Mouse (Mus musculus) limb, embryonic 14.5 days (tissue): ENCODE data around the gene Axdnd1. TPM values are rescaled to one million over a fixed set of nuclear protein-coding genes. Genes with fewer than 3 reads are reported as not detected.

Source experiments
- ATAC-seq: fragments of 200-750 bp; cut with Nextera tagmentation; 2 replicates; pipeline ENCODE4 v1.8.0; 2017; ENCODE audit warnings: low read depth, moderate number of reproducible peaks, moderate TSS enrichment; ENCODE audit not compliant: low FRiP score
- DNase-seq: peaks from one replicate; pipeline ENCODE4 v3.0.0-alpha.2; 2015; ENCODE audit warnings: low spot score
- H3K27ac ChIP-seq: fragments of 300-500 bp; sonication (generic); replicated peaks from 2 replicates; pipeline ENCODE4 v1.5.1; 2014; ENCODE audit warnings: low read depth, mild to moderate bottlenecking, low read length, moderate library complexity, mixed read lengths
- H3K27me3 ChIP-seq: fragments of 300-500 bp; sonication (generic); 2 replicates; pipeline ENCODE4 v1.6.1; 2014; ENCODE audit warnings: low read length, mixed read lengths; ENCODE audit not compliant: control insufficient read depth, insufficient read depth
- H3K36me3 ChIP-seq: fragments of 300-500 bp; sonication (generic); 2 replicates; pipeline ENCODE4 v1.6.1; 2014; ENCODE audit warnings: mild to moderate bottlenecking, low read length, moderate library complexity, mixed read lengths; ENCODE audit not compliant: control insufficient read depth, insufficient read depth
- H3K4me1 ChIP-seq: fragments of 300-500 bp; sonication (generic); 2 replicates; pipeline ENCODE4 v1.6.1; 2014; ENCODE audit warnings: antibody characterized with exemption, low read length, mixed read lengths; ENCODE audit not compliant: control insufficient read depth, insufficient read depth
- H3K4me2 ChIP-seq: fragments of 300-500 bp; sonication (generic); replicated peaks from 2 replicates; pipeline ENCODE4 v1.6.1; 2014; ENCODE audit warnings: low read depth, mild to moderate bottlenecking, low read length, moderate library complexity; ENCODE audit not compliant: severe bottlenecking
- H3K4me3 ChIP-seq: fragments of 300-500 bp; sonication (generic); replicated peaks from 2 replicates; pipeline ENCODE4 v1.5.1; 2014; ENCODE audit warnings: low read length
- H3K9ac ChIP-seq: fragments of 300-500 bp; sonication (generic); 2 replicates; pipeline ENCODE4 v1.6.1; 2014; ENCODE audit warnings: mild to moderate bottlenecking, low read depth, low read length, moderate library complexity; ENCODE audit not compliant: severe bottlenecking
- H3K9me3 ChIP-seq: fragments of 300-500 bp; sonication (generic); 2 replicates; pipeline ENCODE4 v1.6.1; 2016; ENCODE audit warnings: low read length; ENCODE audit not compliant: control insufficient read depth
- POLR2A ChIP-seq: fragments of 200-500 bp; IDR thresholded peaks from 2 replicates; pipeline ENCODE4 v1.8.0; 2012; ENCODE audit warnings: inconsistent platforms, mild to moderate bottlenecking, moderate library complexity, borderline replicate concordance; ENCODE audit not compliant: insufficient read depth, insufficient read length; ENCODE audit errors: extremely low read depth
- WGBS: fragments of 180-500 bp; shearing (Covaris S2); extraction: QIAGEN DNeasy Blood & Tissue Kit; methylation state at CpG from one replicate; pipeline ENCODE4 v1.1.7; 2014; 5-methylcytosine and 5-hydroxymethylcytosine counted together
- polyA plus RNA-seq, 2 experiments: library from polyadenylated mRNA; depleted of rRNA in 1 of 2; stranded (reverse) in 1 of 2; unstranded in 1 of 2; fragments of >200 nt; fragmentation: Nextera tagmentation in 1 of 2; extraction: Ambion mirVana in 1 of 2; gene quantifications; 2 replicates each; pipeline versions ENCODE4 v1.2.1 to v1.2.3; 2012 to 2014

Axdnd1 gene
- polyA plus RNA-seq, 2 experiments, result 0.39 TPM; not detected in 1

DNA sequence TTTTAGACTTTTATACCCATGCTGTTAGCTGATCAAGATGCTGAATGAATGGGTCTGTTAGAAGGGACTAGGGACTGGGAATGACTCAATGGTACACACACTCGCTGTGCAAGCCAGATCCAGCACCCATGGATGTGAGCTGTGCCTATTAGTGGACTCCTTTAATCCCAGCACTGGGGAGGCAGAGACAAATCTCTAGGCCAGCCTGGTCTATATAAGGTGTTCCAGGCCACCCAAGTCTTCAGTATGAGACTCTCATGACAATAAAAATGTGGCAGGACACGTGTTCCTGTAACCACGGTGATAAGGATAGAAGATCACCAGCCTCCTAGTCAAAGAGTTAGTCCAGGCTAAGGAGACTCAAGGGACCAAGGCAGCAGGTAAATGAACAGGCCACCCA is 3.1 kb upstream of the Axdnd1 start:
- DNase-seq (no peak), ATAC-seq (no peak)
- Histone ChIP-seq H3K27me3 (no peaks in the 10 kb centered on the region), H3K4me1 (no peaks in the 10 kb centered on the region), H3K4me3 (no peak overlapping the region), H3K4me2 (no peak overlapping the region), H3K36me3 (peaks cover 6% of the 10 kb centered on the region; the same call in 1 of the 2 replicates), H3K9ac (no peak overlapping the region), H3K27ac (no peak overlapping the region), H3K9me3 (no peaks in the 10 kb centered on the region)
- no peak for TF ChIP-seq POLR2A
- 86% methylated on average over 3 of the region's 3 CpGs for WGBS

DNA sequence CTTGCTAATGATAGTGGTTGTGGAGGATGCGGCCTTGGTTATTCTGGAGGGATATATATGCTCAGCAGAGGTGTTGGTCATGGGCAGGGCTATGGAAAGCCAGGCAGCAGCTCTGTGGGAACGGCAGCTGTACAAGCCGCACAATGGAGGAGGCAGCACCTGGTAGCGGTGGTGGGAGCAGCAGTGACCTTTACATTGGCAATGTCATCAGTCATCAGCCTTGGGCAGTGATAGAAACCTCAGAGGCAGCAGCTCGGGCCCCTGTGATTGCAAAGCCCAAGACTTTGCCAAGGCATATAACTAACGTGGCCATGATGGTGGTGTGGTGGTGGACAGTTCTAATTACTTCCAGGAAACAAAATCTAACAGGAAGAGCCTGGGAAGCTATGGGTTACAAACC is 2.5 kb upstream of the Axdnd1 start:
- Histone ChIP-seq H3K9me3 (no peaks in the 10 kb centered on the region), H3K4me2 (no peak overlapping the region), H3K36me3 (0 out of 2 replicates have a peak, but pooled peaks cover under 1% of the 10 kb centered on the region), H3K4me1 (no peaks in the 10 kb centered on the region), H3K4me3 (no peak overlapping the region), H3K9ac (no peak overlapping the region), H3K27ac (no peak overlapping the region), H3K27me3 (no peaks in the 10 kb centered on the region)
- 85% methylated on average over 6 of the region's 6 CpGs for WGBS
- TF ChIP-seq POLR2A, result no peak
- DNase-seq (no peak), ATAC-seq (no peak)

DNA sequence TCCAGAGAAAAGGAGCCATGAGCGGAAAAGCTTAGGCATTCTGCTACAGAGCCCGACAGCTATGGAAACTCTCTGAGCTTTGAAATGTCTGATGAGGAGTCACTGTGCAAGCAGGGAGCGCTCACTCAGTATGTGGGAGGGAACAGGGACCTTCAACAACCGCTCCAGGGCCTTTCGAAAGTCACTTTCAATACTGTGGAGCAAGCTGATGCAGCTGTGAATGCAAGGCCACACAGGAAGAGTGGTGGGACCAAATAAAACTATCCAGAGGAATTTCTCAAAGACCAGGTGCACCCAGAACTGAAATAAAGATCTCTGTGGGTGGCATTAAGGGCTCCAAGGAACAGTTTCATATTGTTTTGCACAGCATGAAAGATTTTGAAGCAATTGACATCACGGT is 1.9 kb upstream of the Axdnd1 start:
- no peak overlapping the region for H3K4me2 ChIP-seq
- no peak overlapping the region for H3K4me3 ChIP-seq
- TF ChIP-seq POLR2A, result no peak

DNA sequence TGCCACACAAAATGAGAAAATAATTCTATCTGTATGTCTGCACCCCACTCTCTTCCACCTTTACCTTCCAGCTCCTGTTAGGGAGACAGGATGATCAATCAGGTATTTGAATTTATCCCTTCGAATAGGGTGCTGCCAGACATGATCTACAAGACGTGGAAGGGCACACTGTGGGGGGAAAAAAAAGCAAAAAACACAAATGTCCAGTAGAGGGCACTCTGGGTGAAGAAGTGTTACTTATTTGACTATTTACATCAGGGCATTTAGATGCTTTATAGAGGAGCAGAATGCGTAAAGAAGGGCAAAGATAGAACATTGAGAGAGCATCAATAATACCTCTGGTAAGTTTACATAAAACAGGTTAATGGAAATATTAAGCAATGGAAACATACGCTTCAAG is 2.8 kb downstream of the Axdnd1 start:
- TF ChIP-seq POLR2A, result no peak
- no peaks in the 10 kb centered on the region for H3K4me1 ChIP-seq
- WGBS, result 61% methylated on average over 4 of the region's 4 CpGs
- H3K27ac ChIP-seq, result no peak overlapping the region
- H3K4me3 ChIP-seq, result no peak overlapping the region
- H3K9me3 ChIP-seq, result no peaks in the 10 kb centered on the region
- H3K27me3 ChIP-seq, result no peaks in the 10 kb centered on the region
- H3K4me2 ChIP-seq, result no peak overlapping the region
- ATAC-seq, result no peak
- no peak overlapping the region for H3K9ac ChIP-seq
- DNase-seq, result no peak
- no peaks in the 10 kb centered on the region for H3K36me3 ChIP-seq

More for the DNA sequence above, 1.9 kb upstream of the Axdnd1 start:
- H3K27ac ChIP-seq, result no peak overlapping the region
- no peak overlapping the region for H3K9ac ChIP-seq
- no peak for DNase-seq
- no peaks in the 10 kb centered on the region for H3K9me3 ChIP-seq
- no peak for ATAC-seq
- no peaks in the 10 kb centered on the region for H3K27me3 ChIP-seq
- WGBS, result 58% methylated on average over 6 of the region's 6 CpGs
- no peaks in the 10 kb centered on the region for H3K36me3 ChIP-seq
- H3K4me1 ChIP-seq, result no peaks in the 10 kb centered on the region

DNA sequence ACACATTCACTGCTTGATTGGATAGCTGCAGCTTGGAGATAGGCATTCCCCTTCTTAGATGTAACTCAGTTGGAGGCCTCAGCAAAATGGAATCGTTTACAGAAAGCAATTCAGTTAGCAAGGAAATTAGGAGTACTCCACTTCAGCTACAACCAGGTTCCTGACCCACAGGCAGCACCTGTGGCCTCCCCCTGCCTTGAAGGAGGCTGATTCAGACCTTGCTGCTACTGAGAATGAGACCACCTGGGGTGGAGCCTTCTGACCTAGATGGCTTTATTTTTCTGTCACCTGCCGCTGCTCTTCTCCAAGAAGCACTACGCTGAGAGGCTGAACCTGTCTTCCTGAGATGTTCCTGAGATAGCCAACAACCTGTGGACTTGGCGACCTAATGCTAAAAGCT is 12.4 kb downstream of the Axdnd1 start:
- Histone ChIP-seq H3K4me1 (no peaks in the 10 kb centered on the region), H3K27me3 (no peaks in the 10 kb centered on the region), H3K36me3 (no peaks in the 10 kb centered on the region), H3K4me2 (no peak overlapping the region), H3K9ac (no peak overlapping the region), H3K9me3 (no peaks in the 10 kb centered on the region), H3K27ac (no peak overlapping the region), H3K4me3 (no peak overlapping the region)
- DNase-seq, result no peak
- ATAC-seq, result no peak
- WGBS, result 55% methylated on average over 4 of the region's 4 CpGs
- no peak for TF ChIP-seq POLR2A

DNA sequence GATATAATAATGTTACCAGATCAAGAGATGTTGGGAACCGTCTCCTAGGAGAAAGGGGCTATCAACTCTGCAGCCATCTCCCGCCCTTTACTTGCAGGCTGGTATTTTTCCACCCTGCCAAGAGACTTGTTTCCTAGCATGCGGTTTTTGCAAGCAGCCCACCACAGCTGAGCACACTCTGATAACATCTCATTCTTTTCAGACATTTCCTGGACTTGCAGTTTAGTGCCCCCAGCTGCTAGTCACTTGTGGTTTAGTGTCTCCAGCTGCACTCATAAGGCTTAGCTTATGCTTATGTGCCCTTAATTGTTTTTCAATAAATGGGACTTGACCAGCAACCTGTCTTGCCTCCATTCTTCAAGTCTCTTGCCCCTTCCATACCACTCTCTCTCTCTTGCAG is 13.0 kb downstream of the Axdnd1 start:
- WGBS, result 53% methylated on average over 3 of the region's 3 CpGs
- H3K27me3 ChIP-seq, result no peaks in the 10 kb centered on the region
- H3K4me2 ChIP-seq, result no peak overlapping the region
- H3K27ac ChIP-seq, result no peak overlapping the region
- TF ChIP-seq POLR2A, result no peak
- H3K4me3 ChIP-seq, result no peak overlapping the region
- H3K4me1 ChIP-seq, result no peaks in the 10 kb centered on the region
- no peaks in the 10 kb centered on the region for H3K9me3 ChIP-seq
- no peak overlapping the region for H3K9ac ChIP-seq
- DNase-seq (no peak), ATAC-seq (no peak)
- no peaks in the 10 kb centered on the region for H3K36me3 ChIP-seq
